Mouse (Mus musculus) G1E (cell line): ENCODE measurements around the gene Rfx3. TPM values are rescaled to one million over a fixed set of nuclear protein-coding genes. Genes with fewer than 3 reads are reported as not detected.

Source experiments
- ATAC-seq: 2 replicates; pipeline ENCODE4 v1.8.0; 2016; ENCODE audit warnings: mild to moderate bottlenecking; ENCODE audit not compliant: insufficient number of reproducible peaks, poor library complexity, low FRiP score, severe bottlenecking; ENCODE audit errors: extremely low read depth
- DNase-seq: peaks from one replicate; pipeline ENCODE4 v3.0.0; 2012; ENCODE audit warnings: low spot score
- H3K27me3 ChIP-seq: 2 replicates; pipeline ENCODE4 v1.6.1; 2012; ENCODE audit warnings: mild to moderate bottlenecking, low read length, inconsistent platforms; ENCODE audit not compliant: insufficient read depth
- H3K36me3 ChIP-seq: replicated peaks from 2 replicates; pipeline ENCODE3; 2012; ENCODE audit warnings: mild to moderate bottlenecking, inconsistent platforms
- H3K4me1 ChIP-seq: 2 replicates; pipeline ENCODE4 v1.6.1; 2012; ENCODE audit warnings: low read depth, low read length, inconsistent platforms, mixed read lengths; ENCODE audit not compliant: insufficient read depth
- H3K4me3 ChIP-seq: 2 replicates; pipeline ENCODE4 v1.5.1; 2012; ENCODE audit warnings: low read depth, mild to moderate bottlenecking, inconsistent platforms, low read length, moderate library complexity, mixed read lengths
- H3K9me3 ChIP-seq: replicated peaks from 2 replicates; pipeline ENCODE4 v1.6.1; 2012; ENCODE audit warnings: inconsistent platforms
- CTCF ChIP-seq: IDR thresholded peaks from 2 replicates; pipeline ENCODE4 v1.5.1; 2012; ENCODE audit warnings: low read depth, low read length, inconsistent platforms, mixed read lengths
- GATA1 ChIP-seq: IDR thresholded peaks from 2 replicates; pipeline ENCODE4 v1.6.1; 2012; ENCODE audit warnings: borderline replicate concordance, low read length, inconsistent platforms, mixed read lengths
- GATA2 ChIP-seq: IDR thresholded peaks from 2 replicates; pipeline ENCODE4 v1.6.1; 2012; ENCODE audit warnings: low read depth, low read length, inconsistent platforms, borderline replicate concordance
- POLR2AphosphoS5 ChIP-seq: IDR thresholded peaks from 2 replicates; pipeline ENCODE4 v1.6.1; 2012; ENCODE audit warnings: low read depth, low read length, inconsistent platforms; ENCODE audit not compliant: insufficient replicate concordance
- TAL1 ChIP-seq: conservative IDR thresholded peaks from 2 replicates; pipeline ENCODE4 v1.6.1; 2012; ENCODE audit warnings: low read depth, low read length, inconsistent platforms, mixed read lengths
- polyA plus RNA-seq: library from polyadenylated mRNA; stranded (reverse); fragments of >175 nt; gene quantifications from 2 replicates; pipeline ENCODE4 v1.2.3, GENCODE M21; 2012
- total RNA-seq, 2 experiments: library from RNA; stranded (forward) in 1 of 2; stranded (reverse) in 1 of 2; fragments of 200-1000 nt in 1 of 2; fragments of >200 nt in 1 of 2; fragmentation: Nextera tagmentation in 1 of 2; gene quantifications; 2 replicates each; pipeline ENCODE4 v1.2.3; 2014 to 2017

The Rfx3 gene
- total and polyA plus RNA-seq, 3 experiments: 0.50 to 13.7 (median 3.8) TPM

- Histone ChIP-seq H3K27me3 (no peaks in the 10 kb centered on the region), H3K9me3 (no peaks in the 10 kb centered on the region), H3K36me3 (no peaks in the 10 kb centered on the region), H3K4me3 (no peak overlapping the region), H3K4me1 (0 out of 2 replicates have a peak, but pooled peaks cover 3% of the 10 kb centered on the region)
- TF ChIP-seq GATA2: no peak
- no peak for TF ChIP-seq TAL1
- TF ChIP-seq POLR2AphosphoS5: no peak
- TF ChIP-seq GATA1: no peak
- TF ChIP-seq CTCF: no peak
- ATAC-seq: no peak
- no peak for DNase-seq
These were observed 91.9 kb downstream of the Rfx3 start for GRCm38 (mm10) chr19:27919040-27919439.

- no peak overlapping the region for H3K4me3 ChIP-seq
- no peaks in the 10 kb centered on the region for H3K27me3 ChIP-seq
- ATAC-seq (no peak), DNase-seq (no peak)
- TF ChIP-seq TAL1: no peak
- TF ChIP-seq GATA2: no peak
- no peak for TF ChIP-seq POLR2AphosphoS5
- no peak for TF ChIP-seq CTCF
- TF ChIP-seq GATA1: no peak
- no peaks in the 10 kb centered on the region for H3K9me3 ChIP-seq
- H3K4me1 ChIP-seq: 0 out of 2 replicates have a peak, but pooled peaks cover 3% of the 10 kb centered on the region
- no peaks in the 10 kb centered on the region for H3K36me3 ChIP-seq
These were observed 94.5 kb downstream of the Rfx3 start for GRCm38 (mm10) chr19:27916446-27916845.

- Histone ChIP-seq H3K4me1 (peaks cover 24% of the 10 kb centered on the region), H3K27me3 (no peaks in the 10 kb centered on the region), H3K9me3 (no peaks in the 10 kb centered on the region), H3K4me3 (no peak overlapping the region), H3K36me3 (peaks cover 2% of the 10 kb centered on the region)
- DNase-seq (peak; percentile 10), ATAC-seq (peak; percentile 67)
- TF ChIP-seq CTCF (no peak), GATA1 (no peak), TAL1 (no peak), GATA2 (no peak), POLR2AphosphoS5 (no peak)
These were observed 104.0 kb downstream of the Rfx3 start for GRCm38 (mm10) chr19:27906976-27907375.

- H3K4me3 ChIP-seq: peak overlapping the region; percentile 18; the same call in 1 of the 2 replicates
- ATAC-seq: peak; percentile 25; the same call in 1 of the 2 replicates
- H3K4me1 ChIP-seq: peaks cover 24% of the 10 kb centered on the region
- peaks cover 2% of the 10 kb centered on the region for H3K36me3 ChIP-seq
- H3K27me3 ChIP-seq: no peaks in the 10 kb centered on the region
- H3K9me3 ChIP-seq: no peaks in the 10 kb centered on the region
- peak; percentile 13 for DNase-seq
- no peak for TF ChIP-seq CTCF
- no peak for TF ChIP-seq TAL1
- no peak for TF ChIP-seq GATA1
- TF ChIP-seq GATA2: no peak
- no peak for TF ChIP-seq POLR2AphosphoS5
These were observed 105.0 kb downstream of the Rfx3 start for GRCm38 (mm10) chr19:27905976-27906375.

GRCm38 (mm10) chr19:27905172-27905571, 105.8 kb downstream of the Rfx3 start:
- no peak for ATAC-seq
- Histone ChIP-seq H3K27me3 (no peaks in the 10 kb centered on the region), H3K36me3 (peaks cover 5% of the 10 kb centered on the region), H3K4me3 (no peak overlapping the region), H3K4me1 (peaks cover 24% of the 10 kb centered on the region), H3K9me3 (no peaks in the 10 kb centered on the region)
- TF ChIP-seq GATA2: no peak
- TF ChIP-seq TAL1: no peak
- no peak for TF ChIP-seq GATA1
- TF ChIP-seq POLR2AphosphoS5: no peak
- no peak for TF ChIP-seq CTCF
- no peak for DNase-seq

- no peak for TF ChIP-seq GATA1
- TF ChIP-seq TAL1: no peak
- no peak for TF ChIP-seq GATA2
- no peak for TF ChIP-seq POLR2AphosphoS5
- no peak for TF ChIP-seq CTCF
- Histone ChIP-seq H3K36me3 (peaks cover 5% of the 10 kb centered on the region), H3K9me3 (no peaks in the 10 kb centered on the region), H3K4me1 (peaks cover 24% of the 10 kb centered on the region), H3K4me3 (no peak overlapping the region), H3K27me3 (no peaks in the 10 kb centered on the region)
- DNase-seq (no peak), ATAC-seq (peak; percentile 51)
These were observed 106.3 kb downstream of the Rfx3 start for GRCm38 (mm10) chr19:27904655-27905054.

- DNase-seq (no peak), ATAC-seq (no peak)
- no peaks in the 10 kb centered on the region for H3K27me3 ChIP-seq
- peaks cover 24% of the 10 kb centered on the region for H3K4me1 ChIP-seq
- no peak overlapping the region for H3K4me3 ChIP-seq
- H3K9me3 ChIP-seq: no peaks in the 10 kb centered on the region
- TF ChIP-seq CTCF: no peak
- no peak for TF ChIP-seq POLR2AphosphoS5
- no peak for TF ChIP-seq GATA2
- TF ChIP-seq GATA1: no peak
- no peak for TF ChIP-seq TAL1
- H3K36me3 ChIP-seq: peaks cover 5% of the 10 kb centered on the region
These were observed 106.8 kb downstream of the Rfx3 start for GRCm38 (mm10) chr19:27904209-27904608.
